Mouse (Mus musculus) MEL-GATA-1-ER (cell line): ENCODE results near the gene Max.
A peak's percentile ranks its signal among the peaks of the same experiment; 100 is the strongest.

Source experiments
- DNase-seq: peaks from one replicate; pipeline ENCODE4 v3.0.0-alpha.2; 2012; ENCODE audit warnings: low read depth; ENCODE audit errors: extremely low read depth

The Max gene

GRCm38 (mm10) chr12:76961932-76962891 lies at the start of gene Max:
Gene Max (minus strand): TSS chr12:76962201.
- DNase-seq, result peak; percentile 99

- DNase-seq, result peak; percentile 65
Measured at GRCm38 (mm10) chr12:77011092-77011720, 49.2 kb upstream of the Max start.

- DNase-seq, result peak; percentile 72
Measured at GRCm38 (mm10) chr12:77009202-77010030, 47.4 kb upstream of the Max start.

- no peak for DNase-seq
Measured at GRCm38 (mm10) chr12:77004893-77005292, 42.9 kb upstream of the Max start.

- DNase-seq, result peak; percentile 75
Measured at GRCm38 (mm10) chr12:77002551-77003228, 40.7 kb upstream of the Max start.

GRCm38 (mm10) chr12:77001312-77001711 lies 39.3 kb upstream of the Max start:
- DNase-seq, result no peak

- no peak for DNase-seq
Measured at GRCm38 (mm10) chr12:77000705-77001284, 38.8 kb upstream of the Max start.

- DNase-seq, result peak; percentile 66
Measured at GRCm38 (mm10) chr12:77000096-77000704, 38.2 kb upstream of the Max start.

- no peak for DNase-seq
Measured at GRCm38 (mm10) chr12:76994766-76995165, 32.8 kb upstream of the Max start.

- DNase-seq, result no peak
Measured at GRCm38 (mm10) chr12:76992891-76993529, 31.0 kb upstream of the Max start.

- no peak for DNase-seq
Measured at GRCm38 (mm10) chr12:76982818-76983471, 20.9 kb upstream of the Max start.

- DNase-seq, result no peak
Measured at GRCm38 (mm10) chr12:76979530-76979929, 17.5 kb upstream of the Max start.

- no peak for DNase-seq
Measured at GRCm38 (mm10) chr12:76972669-76973068, 10.7 kb upstream of the Max start.

- no peak for DNase-seq
Measured at GRCm38 (mm10) chr12:76972241-76972640, 10.2 kb upstream of the Max start.

- no peak for DNase-seq
Measured at GRCm38 (mm10) chr12:76971642-76972221, 9.7 kb upstream of the Max start.

GRCm38 (mm10) chr12:76965876-76966275 lies 3.9 kb upstream of the Max start:
- no peak for DNase-seq

- DNase-seq, result no peak
Measured at GRCm38 (mm10) chr12:76965089-76965488, 3.1 kb upstream of the Max start.

- DNase-seq, result no peak
Measured at GRCm38 (mm10) chr12:76961052-76961931, 709 bp downstream of the Max start.
